Mouse (Mus musculus): ENCODE measurements around the gene Mcub.

The Mcub gene

DNA sequence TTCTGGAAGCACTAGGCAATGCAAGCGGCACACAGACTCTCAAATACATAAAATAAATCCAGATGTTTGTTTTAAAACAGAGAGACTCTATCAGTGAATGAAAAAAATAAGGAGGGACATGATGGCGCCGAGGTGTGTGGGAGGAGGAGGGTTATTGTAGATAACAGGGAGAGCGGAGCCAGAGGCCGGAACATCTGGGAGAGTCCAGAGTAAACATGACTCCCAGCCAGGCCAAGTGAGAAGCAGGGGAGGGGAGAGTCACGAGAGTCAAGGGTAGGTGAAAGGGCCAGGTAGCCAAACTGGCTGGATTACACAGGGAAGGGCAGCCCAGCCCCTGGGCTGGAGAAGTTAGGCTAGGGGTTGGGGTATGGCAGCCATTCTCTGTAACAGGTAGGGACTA, 73.4 kb downstream of the Mcub start:
- DNase-seq (ENCODE audit: low spot score in 2 of 2), result no peak

- DNase-seq (ENCODE audit: low spot score in 2 of 2), result no peak
These were observed 76.9 kb downstream of the Mcub start for GRCm38 (mm10) chr3:129893143-129893542.

DNA sequence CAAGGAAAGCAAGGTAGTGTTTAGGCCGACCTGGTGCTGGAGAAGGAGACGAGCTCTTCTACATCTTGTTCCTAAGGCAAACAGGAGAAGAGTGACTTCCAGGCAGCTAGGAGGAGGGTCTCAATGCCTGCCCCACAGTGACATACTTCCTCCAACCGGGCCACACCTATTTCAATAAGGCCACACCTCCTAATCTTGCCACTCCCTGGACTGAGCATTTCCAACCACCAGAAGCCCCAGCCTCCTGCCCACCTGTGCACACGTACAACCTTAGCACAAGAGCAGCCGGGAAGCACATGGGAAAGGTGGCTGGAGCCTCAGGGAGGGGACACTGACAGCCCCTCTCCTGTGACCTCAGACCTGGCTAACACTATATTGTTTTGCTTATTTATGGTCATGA, 78.0 kb downstream of the Mcub start:
- DNase-seq (ENCODE audit: low spot score in 2 of 2), result no peak

DNA sequence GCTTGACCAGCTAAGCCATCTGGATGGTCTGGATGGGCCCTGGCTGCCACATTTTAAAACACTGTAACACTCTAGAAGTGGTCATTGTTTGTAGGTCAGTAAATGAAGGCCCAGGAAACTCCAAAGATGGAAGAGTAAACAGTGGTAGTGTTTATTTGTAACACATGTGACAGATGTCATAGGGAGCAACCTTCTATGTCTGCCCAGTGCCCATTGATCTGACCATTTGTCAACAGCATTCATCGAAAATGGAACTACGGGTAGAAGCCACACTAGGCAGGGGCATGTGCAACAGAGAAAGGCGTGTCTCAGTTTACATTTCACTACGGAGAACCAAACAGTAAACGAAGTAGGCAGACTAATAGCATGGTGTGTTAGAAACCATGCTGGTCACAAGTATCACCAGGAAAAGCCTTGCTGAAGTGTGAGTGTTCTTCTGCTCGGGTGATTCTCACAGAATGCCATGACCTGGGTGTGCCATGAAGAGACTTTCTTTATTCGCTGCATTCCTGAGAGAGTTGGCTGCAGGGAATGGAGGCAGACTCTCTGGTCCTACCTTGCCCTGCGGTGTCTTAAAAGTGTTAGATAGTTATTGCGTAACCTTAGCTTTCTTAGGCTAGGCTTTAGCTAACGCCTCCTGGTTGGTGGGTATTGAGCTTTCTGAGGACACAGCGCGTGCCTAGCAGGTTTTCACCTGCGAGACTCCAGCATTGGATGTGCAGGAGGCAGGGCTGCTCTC, 82.1 kb downstream of the Mcub start:
- no peak for DNase-seq (ENCODE audit: low spot score in 2 of 2)

- DNase-seq (ENCODE audit: low spot score in 2 of 2), result no peak
These were observed 83.6 kb downstream of the Mcub start for GRCm38 (mm10) chr3:129886430-129886829.

DNA sequence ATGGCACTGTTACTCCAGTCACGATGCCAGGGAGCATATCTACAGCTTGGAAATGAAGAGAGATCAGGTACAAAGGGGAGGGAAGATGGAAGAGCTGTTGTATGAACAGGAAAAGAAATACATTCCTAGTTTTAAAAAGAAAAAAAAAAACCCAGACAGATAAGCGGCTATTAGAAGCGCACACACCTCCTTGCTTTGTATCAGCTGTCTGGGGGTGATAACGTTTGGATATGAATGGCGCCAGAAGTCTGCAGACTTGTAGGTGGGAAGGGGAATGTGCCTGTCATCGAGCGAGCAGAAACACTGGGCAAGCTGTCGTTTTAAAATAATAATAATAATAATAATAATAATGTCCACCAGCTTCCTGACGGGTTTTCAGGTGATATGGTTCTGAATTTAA, 84.4 kb downstream of the Mcub start:
- DNase-seq (ENCODE audit: low spot score in 2 of 2), result no peak

DNA sequence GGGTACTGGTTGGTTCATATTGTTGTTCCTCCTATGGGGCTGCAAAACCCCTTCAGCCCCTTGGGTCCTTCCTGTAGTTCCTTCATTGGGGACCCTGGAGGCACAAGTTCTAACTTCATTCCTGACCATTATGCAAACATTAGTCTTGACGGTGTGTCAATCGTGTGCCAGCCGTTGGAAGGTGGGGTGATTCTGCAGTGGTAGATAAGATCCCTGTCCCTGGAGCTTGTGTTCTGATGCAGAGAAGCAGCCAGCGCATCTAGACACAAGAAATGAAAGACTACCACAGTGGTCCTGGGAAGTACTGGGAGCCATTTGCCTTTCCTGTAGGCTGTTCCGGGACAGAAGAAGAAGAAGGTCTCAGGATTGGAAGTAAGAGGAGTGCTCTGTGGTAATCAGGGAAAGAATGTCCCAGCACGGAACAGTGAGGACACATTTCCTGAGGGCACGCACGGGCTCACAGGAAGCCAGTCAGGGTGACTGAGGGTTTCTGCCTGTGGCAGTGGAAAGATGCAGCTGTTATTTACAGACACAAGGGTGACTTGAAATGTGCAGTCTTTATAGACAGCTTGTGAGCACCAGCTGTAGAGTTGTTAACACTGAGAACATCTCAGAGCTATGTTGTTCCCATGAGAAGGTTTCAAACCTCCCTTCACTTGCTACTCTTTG, 88.9 kb downstream of the Mcub start:
- peak; percentile 27 to 30 for DNase-seq (ENCODE audit: low spot score in 2 of 2)

- DNase-seq (ENCODE audit: low spot score in 2 of 2), result no peak
These were observed 90.1 kb downstream of the Mcub start for GRCm38 (mm10) chr3:129879913-129880312.

DNA sequence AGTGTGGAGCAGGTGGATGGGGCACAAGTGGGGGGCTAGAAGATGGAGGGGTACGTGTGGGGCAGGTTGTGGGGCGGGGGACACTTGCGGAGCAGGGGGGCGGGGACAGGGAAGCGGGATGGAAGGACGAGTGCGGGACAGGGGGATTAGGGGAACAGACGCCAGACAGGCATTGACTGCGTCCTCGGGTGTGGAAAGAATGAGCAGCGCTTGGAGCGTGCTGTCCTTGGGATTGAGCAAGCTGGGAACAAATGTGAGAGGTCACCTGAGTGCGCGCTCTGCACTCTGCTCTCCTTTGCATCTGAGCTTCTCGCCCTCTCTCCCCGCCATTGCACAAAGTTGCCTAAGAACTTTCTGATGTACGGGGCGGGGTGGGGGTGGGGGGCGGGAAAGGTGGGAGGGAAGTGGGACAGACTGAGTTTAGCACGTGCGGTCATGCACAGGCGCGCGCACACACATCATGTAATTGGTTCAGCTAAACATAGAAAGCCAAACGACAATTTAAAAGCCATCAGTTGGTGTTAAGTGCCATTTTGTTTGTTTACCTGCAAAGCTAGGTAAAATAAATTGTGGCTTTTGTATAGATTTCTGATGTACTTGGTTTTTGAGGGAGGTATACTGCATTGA, 90.8 kb downstream of the Mcub start:
- DNase-seq (ENCODE audit: low spot score in 2 of 2), result peak in 1 of 2 experiments; percentile 37

- peak; percentile 74 to 91 for DNase-seq (ENCODE audit: low spot score in 2 of 2)
These were observed 91.5 kb downstream of the Mcub start, which contains the start of gene Pla2g12a for GRCm38 (mm10) chr3:129878405-129879021. Gene Pla2g12a, plus strand, starts transcription at chr3:129878606.

DNA sequence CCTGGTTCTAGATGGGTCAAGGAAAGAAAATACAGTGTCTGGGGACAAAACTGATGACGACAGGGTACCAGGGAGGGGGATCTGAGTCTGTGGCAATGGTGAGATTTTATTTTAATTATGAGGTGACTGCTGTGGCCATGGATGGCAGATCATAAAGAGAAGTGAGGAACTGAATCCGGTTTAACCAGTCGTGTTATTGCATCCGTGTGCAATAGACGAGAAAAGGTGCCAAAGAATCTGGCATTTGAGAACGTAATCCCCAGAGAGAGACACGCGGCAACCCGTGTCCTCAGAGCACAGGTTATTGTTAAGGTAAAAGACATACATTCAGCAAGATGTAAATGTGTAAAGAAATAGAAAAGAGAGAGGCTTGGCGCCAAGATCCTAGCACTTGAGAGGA, 92.7 kb downstream of the Mcub start:
- DNase-seq (ENCODE audit: low spot score in 2 of 2), result no peak

Data from spleen, postnatal 10 days (tissue).